Mouse (Mus musculus) CD8-positive naive resting alpha-beta T cell, adult 2 months (primary cell): Measurements from ENCODE around the gene Atp5j2.

Experiments used
- DNase-seq, 2 experiments: peaks; one replicate each; pipeline ENCODE4 v3.0.0; 2022; ENCODE audit warnings: low read depth in 2 of 2, low spot score in 2 of 2

Atp5j2 gene

GRCm38 (mm10) chr5:145201321-145201991 lies 9.6 kb upstream of the Atp5j2 start, which contains the start of gene Zkscan14:
TSS of gene Zkscan14 (minus strand) at chr5:145201868.
- peak; percentile 67 to 79 for DNase-seq

GRCm38 (mm10) chr5:145200387-145200786 lies 8.5 kb upstream of the Atp5j2 start:
- no peak for DNase-seq

DNA sequence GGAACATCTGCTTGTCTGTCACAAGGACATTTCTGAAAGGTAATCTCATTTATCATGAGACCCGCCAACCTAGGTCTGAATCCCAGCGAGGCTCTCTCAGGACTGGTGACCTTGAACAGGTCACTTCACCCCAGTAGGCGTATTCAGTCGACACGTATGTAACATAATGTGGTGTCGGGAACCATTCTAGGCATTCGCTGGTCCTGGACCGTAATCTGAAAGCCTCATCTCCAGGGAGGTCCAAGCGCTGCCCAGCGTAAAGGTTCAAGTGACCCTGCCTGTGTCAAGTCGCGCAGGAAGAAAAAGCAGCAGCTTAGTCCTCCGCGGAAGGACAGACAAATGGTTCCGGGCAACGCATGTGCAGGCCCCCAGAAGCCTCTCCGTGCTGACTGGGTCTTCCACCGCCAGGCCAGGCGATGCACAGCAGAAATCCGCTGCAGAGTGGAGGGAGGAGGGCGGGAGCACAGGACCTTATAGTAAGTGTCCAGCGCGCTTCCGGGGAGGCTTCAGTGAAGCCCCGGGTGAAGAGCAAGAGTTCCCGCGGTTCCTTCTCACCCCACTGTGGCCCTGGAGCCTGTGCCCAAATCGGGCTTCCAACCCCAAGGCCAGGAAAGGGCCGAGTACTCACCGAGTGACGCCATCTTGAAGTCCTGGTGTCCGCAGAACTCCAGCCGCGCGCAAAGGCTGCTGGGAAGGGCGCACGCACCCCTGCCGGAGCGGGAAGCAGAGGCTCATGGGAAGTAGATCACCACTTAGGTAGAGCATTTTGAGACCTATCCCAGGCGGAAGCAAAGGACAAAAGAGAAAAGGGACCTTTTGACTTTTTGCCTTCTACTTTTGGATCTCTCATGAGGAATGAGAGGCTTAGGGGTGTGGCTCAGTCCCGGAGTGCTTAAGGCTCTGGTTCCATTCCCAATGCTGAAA lies 725 bp downstream of the Atp5j2 start:
- peak; percentile 65 to 72 for DNase-seq

GRCm38 (mm10) chr5:145190373-145190772 lies 1.5 kb downstream of the Atp5j2 start:
- DNase-seq: no peak

- DNase-seq: no peak
Observed at GRCm38 (mm10) chr5:145189416-145189815, 2.4 kb downstream of the Atp5j2 start.

- no peak for DNase-seq
Observed at GRCm38 (mm10) chr5:145185244-145185643, 6.6 kb downstream of the Atp5j2 start.

DNA sequence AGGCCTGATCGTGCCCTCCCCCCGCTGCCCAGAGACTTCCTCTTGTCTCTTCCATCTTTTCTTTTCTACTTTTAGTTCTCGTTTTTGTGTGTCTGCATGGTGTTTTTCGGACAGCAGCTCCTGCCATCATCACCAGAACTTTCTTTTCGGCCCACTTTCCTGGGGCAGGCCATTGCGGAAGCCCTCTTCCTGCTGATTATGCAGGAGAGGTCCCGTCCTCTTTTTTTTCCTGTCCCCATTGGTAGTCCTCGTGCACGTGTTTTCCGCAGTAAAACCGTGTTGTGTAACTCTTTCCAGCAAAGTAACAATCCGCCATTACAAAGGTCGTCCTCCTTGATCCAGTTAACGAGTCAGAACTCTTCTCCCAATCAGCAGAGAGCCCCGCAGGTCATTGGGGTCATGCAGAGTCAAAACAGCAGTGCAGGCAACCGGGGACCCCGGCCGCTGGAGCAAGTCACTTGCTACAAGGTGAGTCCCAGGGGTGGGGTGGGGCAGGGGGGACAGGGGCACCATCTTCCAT lies 13.3 kb downstream of the Atp5j2 start:
- no peak for DNase-seq

DNA sequence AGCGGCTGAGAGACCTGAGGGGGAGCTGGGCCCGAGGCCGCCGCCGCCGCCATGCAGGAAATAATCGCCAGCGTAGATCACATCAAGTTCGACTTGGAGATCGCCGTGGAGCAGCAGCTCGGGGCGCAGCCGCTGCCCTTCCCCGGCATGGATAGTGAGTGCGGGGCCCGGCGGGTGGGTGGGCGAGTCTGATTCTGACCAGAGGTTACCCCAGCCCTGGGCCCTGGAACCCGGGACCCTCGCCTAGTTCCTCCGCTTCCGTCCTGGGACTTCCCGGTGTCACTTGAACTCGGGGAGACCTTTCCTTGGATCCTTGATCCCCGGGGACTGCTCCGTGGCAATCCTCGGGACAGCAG lies 24.6 kb downstream of the Atp5j2 start:
- DNase-seq: peak in 1 of 2 experiments; percentile 3

DNA sequence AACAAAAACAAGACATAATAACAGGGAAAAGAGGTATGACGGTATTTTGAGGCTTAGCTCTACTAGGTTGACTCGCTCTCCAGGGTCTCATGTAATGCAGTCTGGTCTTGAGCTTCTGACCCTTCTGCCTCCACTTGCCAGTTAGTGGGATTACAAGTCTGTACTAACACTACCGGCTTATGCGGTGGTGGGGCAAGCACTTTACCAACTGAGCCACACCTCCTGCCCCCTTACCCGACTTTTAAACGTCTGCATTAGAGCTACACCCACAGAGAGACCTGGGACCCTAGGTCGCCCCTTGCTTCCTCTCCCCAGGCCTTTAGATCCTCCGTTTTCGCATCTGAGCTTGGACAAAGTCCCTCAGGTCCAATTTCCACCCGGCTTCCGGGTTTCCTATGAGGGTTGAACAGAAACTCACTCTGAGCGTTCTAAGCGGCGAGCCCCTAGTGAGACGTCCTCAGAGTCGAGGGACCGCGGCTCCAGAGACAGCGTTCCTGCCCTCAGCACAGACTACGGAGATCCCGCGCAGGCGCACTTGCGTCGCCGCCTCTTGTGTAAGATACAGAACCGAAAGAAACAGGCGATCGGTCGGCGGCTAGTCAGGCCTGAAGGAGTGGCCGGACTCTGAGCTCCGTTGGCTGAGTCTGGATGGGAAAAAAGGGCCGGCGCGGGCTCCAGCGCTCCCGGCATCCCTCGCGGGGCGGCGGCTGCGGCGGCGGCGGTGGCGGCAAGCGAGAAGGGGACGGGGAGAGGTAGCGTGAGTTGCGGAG lies 25.1 kb downstream of the Atp5j2 start, which contains the start of the genes Ptcd1 and Cpsf4:
Gene Ptcd1, minus strand, starts transcription at position 573 of the 770 bp plus-strand sequence.
Gene Cpsf4, plus strand, starts transcription at position 678 of the 770 bp plus-strand sequence.
- DNase-seq: peak; percentile 97 to 98

- DNase-seq: no peak
Observed at GRCm38 (mm10) chr5:145165184-145165583, 26.7 kb downstream of the Atp5j2 start.

DNA sequence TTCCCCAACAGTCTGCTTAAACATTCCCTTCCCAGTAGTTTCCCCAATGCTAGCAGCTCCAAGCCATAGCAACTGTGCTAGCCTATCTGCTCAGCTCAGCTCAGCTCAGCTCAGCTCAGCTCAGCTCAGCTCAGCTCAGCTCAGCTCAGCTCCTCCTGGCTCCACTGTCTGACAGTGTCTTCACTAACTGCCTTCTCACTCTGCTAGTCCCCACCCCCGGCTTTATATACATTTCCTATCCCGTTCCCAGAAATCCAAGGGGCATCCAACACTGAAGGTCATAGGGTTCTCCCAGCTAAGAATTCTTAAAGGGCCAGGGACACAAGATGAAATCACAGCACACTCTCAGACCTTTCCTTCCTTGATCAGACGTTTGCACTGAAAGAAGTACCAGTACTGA lies 27.2 kb downstream of the Atp5j2 start:
- DNase-seq: no peak

- DNase-seq: no peak
Observed at GRCm38 (mm10) chr5:145161361-145161760, 30.5 kb downstream of the Atp5j2 start.

- DNase-seq: no peak
Observed at GRCm38 (mm10) chr5:145152690-145153089, 39.2 kb downstream of the Atp5j2 start.

GRCm38 (mm10) chr5:145149294-145149693 lies 42.6 kb downstream of the Atp5j2 start:
- DNase-seq: no peak

DNA sequence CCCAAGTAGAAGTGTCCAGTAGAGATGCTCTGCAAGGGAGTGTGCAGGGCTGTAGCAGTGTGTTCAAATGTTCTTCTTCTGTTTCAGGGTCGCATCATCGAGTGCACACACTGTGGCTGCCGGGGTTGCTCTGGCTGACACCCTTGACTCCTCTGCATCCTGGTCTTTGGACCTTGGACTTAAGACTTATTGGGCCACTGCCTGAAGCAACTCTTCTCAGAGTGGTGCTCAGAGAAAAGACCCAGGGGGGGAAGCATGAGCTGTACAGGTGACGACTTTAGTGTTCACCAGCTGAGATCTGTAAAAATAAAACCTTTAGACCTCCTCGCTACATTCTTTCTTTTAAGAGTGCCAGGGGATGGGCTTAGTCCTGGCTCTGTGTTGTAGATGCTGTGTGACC lies 44.1 kb downstream of the Atp5j2 start:
- DNase-seq: no peak

DNA sequence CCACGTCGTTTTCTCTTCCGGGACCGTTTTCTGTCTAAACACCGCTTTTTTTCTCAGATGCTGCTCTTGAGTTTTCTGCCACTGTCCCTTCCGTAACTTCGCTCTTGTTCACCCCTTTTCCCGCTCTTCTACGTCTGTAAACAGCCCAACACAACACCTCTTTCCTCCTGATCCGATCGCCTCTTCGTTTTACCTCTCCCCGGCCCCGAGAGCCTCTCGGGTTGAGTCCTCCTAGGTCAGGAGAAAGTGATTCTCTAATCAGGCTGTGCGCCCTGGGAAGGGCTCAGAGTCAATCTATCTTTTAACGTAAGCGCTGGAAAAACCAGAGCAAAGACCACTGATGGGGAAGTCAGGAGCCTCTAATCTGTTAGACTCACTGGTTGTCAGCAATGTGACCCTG lies 51.3 kb downstream of the Atp5j2 start:
- no peak for DNase-seq

DNA sequence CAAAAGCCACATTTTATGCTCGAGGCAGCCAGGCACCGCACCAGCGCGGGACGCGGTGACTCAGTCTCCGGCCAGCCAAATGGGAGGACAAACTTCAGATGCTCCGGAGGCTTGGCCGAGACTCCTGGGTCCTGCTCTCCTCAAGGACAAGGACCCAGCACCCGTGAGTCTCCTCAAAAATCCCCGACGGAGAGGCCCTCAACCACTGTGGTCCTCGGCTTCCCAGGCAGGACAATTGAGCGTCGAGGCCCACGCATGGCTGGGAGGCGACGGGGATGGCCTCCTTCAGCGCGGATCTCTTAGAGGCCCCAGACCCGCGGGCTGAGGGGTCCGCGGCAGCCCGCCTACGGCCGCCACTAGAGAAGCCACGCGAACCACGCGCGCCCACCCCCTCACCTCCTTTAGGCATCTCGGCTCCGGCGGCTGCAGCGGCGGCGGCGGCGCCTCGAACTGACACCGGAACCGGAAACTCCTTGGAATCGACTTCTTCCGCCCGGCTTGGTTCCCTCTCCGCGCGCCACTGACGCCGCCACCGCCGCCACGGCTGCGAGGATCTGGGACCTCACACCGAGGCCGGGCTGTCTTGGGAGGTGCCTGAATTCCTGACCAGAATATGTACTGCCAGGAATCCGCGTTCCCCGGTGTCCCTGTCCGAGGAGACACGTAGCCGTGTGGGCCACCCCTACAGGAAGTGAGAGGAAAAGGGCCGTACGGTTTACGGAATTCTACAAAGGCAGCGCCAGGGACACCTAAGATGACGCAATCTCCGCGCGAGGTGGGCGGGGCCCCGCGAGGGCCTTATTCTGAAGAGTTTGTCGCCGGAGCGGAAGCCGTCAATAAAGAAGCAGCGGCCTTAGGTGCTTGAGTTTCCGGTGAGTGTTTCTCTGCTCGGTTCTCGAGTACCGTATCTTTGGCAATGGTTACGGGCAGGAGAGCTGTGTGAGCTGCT lies 52.0 kb downstream of the Atp5j2 start, which contains the start of the genes Pdap1 and Bud31:
Gene Pdap1, minus strand, starts transcription at position 668 of the 949 bp plus-strand sequence.
Gene Bud31, plus strand, starts transcription at position 792 of the 949 bp plus-strand sequence.
- DNase-seq: peak; percentile 97

DNA sequence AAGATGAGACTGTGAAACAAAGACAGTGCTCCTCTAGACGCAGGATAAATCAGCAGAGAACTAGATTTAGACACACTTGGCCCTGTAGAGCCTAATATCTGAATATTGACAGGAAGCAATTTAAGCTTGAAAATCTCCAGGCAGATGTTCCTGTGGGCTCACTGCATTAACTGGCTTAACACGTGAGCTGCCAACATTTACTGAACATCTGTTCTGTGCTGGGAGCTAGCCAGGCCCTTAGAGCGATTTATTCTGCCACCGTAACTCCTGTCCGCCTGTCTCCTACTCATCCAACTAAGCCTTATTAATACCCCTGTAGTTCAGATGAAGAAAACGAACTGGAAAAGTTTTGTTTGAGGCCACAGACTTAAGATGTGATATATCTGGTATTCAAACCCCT lies 53.0 kb downstream of the Atp5j2 start:
- DNase-seq: no peak
